Mouse (Mus musculus): ENCODE data around the gene Dhrs2. TPM values are rescaled to one million over a fixed set of nuclear protein-coding genes. Genes with fewer than 3 reads are reported as not detected.
A peak's percentile ranks its signal among the peaks of the same experiment; 100 is the strongest.

Dhrs2 gene
- total RNA-seq, 1 experiment: not detected

DNA sequence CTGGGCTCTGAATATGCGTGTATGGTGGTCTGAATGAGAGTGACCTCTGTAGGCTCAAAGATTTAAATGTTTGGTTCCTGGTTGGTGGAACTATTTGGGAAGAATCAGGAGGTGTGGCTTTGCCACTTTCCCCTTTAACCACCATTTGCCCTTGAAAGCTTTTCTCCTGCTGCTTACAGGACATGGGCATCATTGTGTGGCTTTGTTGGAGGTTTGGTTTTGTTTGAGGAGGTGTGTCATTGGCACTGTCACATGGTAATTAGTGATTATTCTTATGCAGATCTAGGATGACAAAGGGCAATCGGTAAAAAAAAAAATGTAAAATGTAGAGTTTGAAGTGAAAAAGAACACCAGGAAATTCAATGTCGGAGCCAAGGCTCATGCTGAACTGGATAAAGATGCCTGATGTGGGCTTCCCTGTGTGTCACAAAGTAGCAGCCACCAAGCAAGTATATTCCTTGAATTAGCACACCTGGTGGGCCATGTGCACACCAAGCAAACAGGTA lies 37.1 kb upstream of the Dhrs2 start:
- H3K9ac ChIP-seq (ENCODE audit: insufficient read depth, low read depth, low read length, poor library complexity, severe bottlenecking): no peak overlapping the region
- in situ Hi-C loops (cut with MboI; ENCODE audit: low sequenced_read_pairs in 2 of 2, unreplicated experiment in 2 of 2): no loop called here
- H3K36me3 ChIP-seq (ENCODE audit: control insufficient read depth, insufficient read depth, low read length, poor library complexity, severe bottlenecking): no peaks in the 10 kb centered on the region
- peak overlapping the region; percentile 77 for H3K27ac ChIP-seq (ENCODE audit: insufficient read depth, low read depth, low read length, poor library complexity, severe bottlenecking)
- peak; percentile 51 for DNase-seq (ENCODE audit: low read depth, low spot score)
- no peaks in the 10 kb centered on the region for H3K9me3 ChIP-seq (ENCODE audit: control insufficient read depth, insufficient read depth, low read depth, low read length)
- H3K4me1 ChIP-seq (ENCODE audit: control insufficient read depth in 2 of 2, insufficient read depth in 2 of 2, low read length in 2 of 2, poor library complexity in 1 of 2): peaks cover 0 to 13% of the 10 kb centered on the region in 2 experiments; a peak in 1 of 4 replicates
- no peak overlapping the region for H3K4me3 ChIP-seq (ENCODE audit: insufficient read depth in 1 of 2, low read depth in 1 of 2, low read length in 2 of 2, poor library complexity in 1 of 2, severe bottlenecking in 1 of 2)
- TF ChIP-seq CHD2 (IDR thresholded peaks at IDR 0.05; ENCODE audit: low read depth, low read length) (0 out of 2 replicates have a peak, but pooled peaks have one; percentile 20), HCFC1 (IDR thresholded peaks at IDR 0.05; ENCODE audit: borderline replicate concordance, insufficient read depth, low read length) (no peak), ZNF384 (IDR thresholded peaks at IDR 0.05; ENCODE audit: low read depth, low read length) (peak; percentile 93)

GRCm38 (mm10) chr14:55188491-55188890 lies 33.3 kb upstream of the Dhrs2 start:
- H3K4me1 ChIP-seq (ENCODE audit: control insufficient read depth in 2 of 2, insufficient read depth in 2 of 2, low read length in 2 of 2, poor library complexity in 1 of 2): peaks cover 0 to 10% of the 10 kb centered on the region in 2 experiments; a peak in 1 of 4 replicates
- no peaks in the 10 kb centered on the region for H3K36me3 ChIP-seq (ENCODE audit: control insufficient read depth, insufficient read depth, low read length, poor library complexity, severe bottlenecking)
- no peak overlapping the region for H3K27ac ChIP-seq (ENCODE audit: insufficient read depth, low read depth, low read length, poor library complexity, severe bottlenecking)
- H3K4me3 ChIP-seq (ENCODE audit: insufficient read depth in 1 of 2, low read depth in 1 of 2, low read length in 2 of 2, poor library complexity in 1 of 2, severe bottlenecking in 1 of 2): no peak overlapping the region
- DNase-seq (ENCODE audit: low read depth, low spot score): no peak
- TF ChIP-seq ZNF384 (IDR thresholded peaks at IDR 0.05; ENCODE audit: low read depth, low read length) (no peak), MAFK (IDR thresholded peaks at IDR 0.05; ENCODE audit: insufficient read depth, low read depth, low read length) (no peak), HCFC1 (IDR thresholded peaks at IDR 0.05; ENCODE audit: borderline replicate concordance, insufficient read depth, low read length) (no peak), ZC3H11A (IDR thresholded peaks at IDR 0.05; ENCODE audit: borderline replicate concordance, low read depth, low read length) (no peak), CHD2 (IDR thresholded peaks at IDR 0.05; ENCODE audit: low read depth, low read length) (no peak)
- H3K9ac ChIP-seq (ENCODE audit: insufficient read depth, low read depth, low read length, poor library complexity, severe bottlenecking): no peak overlapping the region
- in situ Hi-C loops (cut with MboI; ENCODE audit: low sequenced_read_pairs in 2 of 2, unreplicated experiment in 2 of 2): no loop called here
- H3K9me3 ChIP-seq (ENCODE audit: control insufficient read depth, insufficient read depth, low read depth, low read length): no peaks in the 10 kb centered on the region

GRCm38 (mm10) chr14:55189351-55189769 lies 32.4 kb upstream of the Dhrs2 start:
- Histone ChIP-seq H3K4me3 (ENCODE audit: insufficient read depth in 1 of 2, low read depth in 1 of 2, low read length in 2 of 2, poor library complexity in 1 of 2, severe bottlenecking in 1 of 2) (no peak overlapping the region), H3K4me1 (ENCODE audit: control insufficient read depth in 2 of 2, insufficient read depth in 2 of 2, low read length in 2 of 2, poor library complexity in 1 of 2) (peaks cover 0 to 11% of the 10 kb centered on the region in 2 experiments; a peak in 1 of 4 replicates), H3K36me3 (ENCODE audit: control insufficient read depth, insufficient read depth, low read length, poor library complexity, severe bottlenecking) (no peaks in the 10 kb centered on the region), H3K27ac (ENCODE audit: insufficient read depth, low read depth, low read length, poor library complexity, severe bottlenecking) (no peak overlapping the region), H3K9ac (ENCODE audit: insufficient read depth, low read depth, low read length, poor library complexity, severe bottlenecking) (no peak overlapping the region), H3K9me3 (ENCODE audit: control insufficient read depth, insufficient read depth, low read depth, low read length) (no peaks in the 10 kb centered on the region)
- no peak for TF ChIP-seq HCFC1 (IDR thresholded peaks at IDR 0.05; ENCODE audit: borderline replicate concordance, insufficient read depth, low read length)
- no peak for TF ChIP-seq MAFK (IDR thresholded peaks at IDR 0.05; ENCODE audit: insufficient read depth, low read depth, low read length)
- TF ChIP-seq ZC3H11A (IDR thresholded peaks at IDR 0.05; ENCODE audit: borderline replicate concordance, low read depth, low read length): no peak
- no peak for TF ChIP-seq CHD2 (IDR thresholded peaks at IDR 0.05; ENCODE audit: low read depth, low read length)
- TF ChIP-seq ZNF384 (IDR thresholded peaks at IDR 0.05; ENCODE audit: low read depth, low read length): no peak
- in situ Hi-C loops (cut with MboI; ENCODE audit: low sequenced_read_pairs in 2 of 2, unreplicated experiment in 2 of 2): no loop called here
- no peak for DNase-seq (ENCODE audit: low read depth, low spot score)

DNA sequence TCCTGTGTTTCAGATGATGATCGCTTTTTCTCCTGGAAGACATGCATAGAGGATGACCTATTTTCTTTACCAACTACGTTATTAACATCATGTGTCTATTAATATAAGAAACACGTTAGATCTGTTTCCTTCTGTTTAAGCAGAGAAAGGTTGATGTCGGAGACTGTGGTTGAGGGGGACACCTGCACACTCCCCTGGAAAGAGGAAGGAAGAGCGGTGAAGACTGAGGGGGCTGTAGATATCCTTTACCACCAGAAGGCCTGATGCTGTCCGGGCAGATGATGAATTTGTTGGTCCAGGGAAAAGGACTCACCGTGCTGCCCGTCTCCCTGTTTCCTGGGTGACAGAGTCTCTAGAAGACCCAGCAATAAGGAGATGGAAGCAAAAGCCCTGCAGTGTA lies 28.5 kb upstream of the Dhrs2 start:
- Histone ChIP-seq H3K36me3 (ENCODE audit: control insufficient read depth, insufficient read depth, low read length, poor library complexity, severe bottlenecking) (no peaks in the 10 kb centered on the region), H3K9ac (ENCODE audit: insufficient read depth, low read depth, low read length, poor library complexity, severe bottlenecking) (no peak overlapping the region), H3K4me1 (ENCODE audit: control insufficient read depth in 2 of 2, insufficient read depth in 2 of 2, low read length in 2 of 2, poor library complexity in 1 of 2) (peaks cover 0 to 9% of the 10 kb centered on the region in 2 experiments; a peak in 2 of 4 replicates), H3K27ac (ENCODE audit: insufficient read depth, low read depth, low read length, poor library complexity, severe bottlenecking) (no peak overlapping the region), H3K9me3 (ENCODE audit: control insufficient read depth, insufficient read depth, low read depth, low read length) (no peaks in the 10 kb centered on the region), H3K4me3 (ENCODE audit: insufficient read depth in 1 of 2, low read depth in 1 of 2, low read length in 2 of 2, poor library complexity in 1 of 2, severe bottlenecking in 1 of 2) (no peak overlapping the region)
- in situ Hi-C loops (cut with MboI; ENCODE audit: low sequenced_read_pairs in 2 of 2, unreplicated experiment in 2 of 2): no loop called here
- no peak for TF ChIP-seq HCFC1 (IDR thresholded peaks at IDR 0.05; ENCODE audit: borderline replicate concordance, insufficient read depth, low read length)
- TF ChIP-seq CHD2 (IDR thresholded peaks at IDR 0.05; ENCODE audit: low read depth, low read length): no peak
- no peak for TF ChIP-seq ZNF384 (IDR thresholded peaks at IDR 0.05; ENCODE audit: low read depth, low read length)
- TF ChIP-seq ZC3H11A (IDR thresholded peaks at IDR 0.05; ENCODE audit: borderline replicate concordance, low read depth, low read length): no peak
- no peak for TF ChIP-seq MAFK (IDR thresholded peaks at IDR 0.05; ENCODE audit: insufficient read depth, low read depth, low read length)
- no peak for DNase-seq (ENCODE audit: low read depth, low spot score)
